Mouse (Mus musculus) neural tube, embryonic 11.5 days (tissue): ENCODE results near the gene Synrg. TPM values are rescaled to one million over a fixed set of nuclear protein-coding genes. Genes with fewer than 3 reads are reported as not detected.

ENCODE experiments used
- ATAC-seq: fragments of 200-750 bp; cut with Nextera tagmentation; 2 replicates; pipeline ENCODE4 v1.8.0; 2017; ENCODE audit warnings: moderate number of reproducible peaks, mild to moderate bottlenecking, moderate TSS enrichment, moderate library complexity; ENCODE audit not compliant: insufficient read depth, low FRiP score, low TSS enrichment
- DNase-seq: peaks from one replicate; pipeline ENCODE4 v3.0.0-alpha.2; 2015; ENCODE audit warnings: low spot score
- H3K27ac ChIP-seq: fragments of 300-500 bp; sonication (generic); 2 replicates; pipeline ENCODE4 v1.5.1; 2014; ENCODE audit warnings: low read depth, mild to moderate bottlenecking, low read length
- H3K27me3 ChIP-seq: fragments of 300-500 bp; sonication (generic); 2 replicates; pipeline ENCODE4 v1.6.1; 2014; ENCODE audit warnings: mild to moderate bottlenecking, low read length, mixed read lengths; ENCODE audit not compliant: control insufficient read depth, insufficient read depth
- H3K36me3 ChIP-seq: fragments of 300-500 bp; sonication (generic); 2 replicates; pipeline ENCODE4 v1.6.1; 2014; ENCODE audit warnings: mild to moderate bottlenecking, low read length, moderate library complexity, mixed read lengths; ENCODE audit not compliant: control insufficient read depth, insufficient read depth
- H3K4me1 ChIP-seq: fragments of 300-500 bp; sonication (generic); 2 replicates; pipeline ENCODE4 v1.6.1; 2014; ENCODE audit warnings: low read length, mixed read lengths; ENCODE audit not compliant: control insufficient read depth, insufficient read depth
- H3K4me2 ChIP-seq: fragments of 300-500 bp; sonication (generic); 2 replicates; pipeline ENCODE4 v1.6.1; 2014; ENCODE audit warnings: low read depth, mild to moderate bottlenecking, moderate library complexity
- H3K4me3 ChIP-seq: fragments of 300-500 bp; sonication (generic); 2 replicates; pipeline ENCODE4 v1.5.1; 2014; ENCODE audit warnings: low read depth, low read length
- H3K9ac ChIP-seq: fragments of 300-500 bp; sonication (generic); 2 replicates; pipeline ENCODE4 v1.6.1; 2014; ENCODE audit warnings: mild to moderate bottlenecking, low read length
- H3K9me3 ChIP-seq: fragments of 300-500 bp; sonication (generic); 2 replicates; pipeline ENCODE4 v1.6.1; 2016; ENCODE audit warnings: low read length; ENCODE audit not compliant: control insufficient read depth
- WGBS: fragments of 180-500 bp; shearing (Covaris S2); extraction: QIAGEN DNeasy Blood & Tissue Kit; methylation state at CpG from one replicate; pipeline ENCODE4 v1.1.7; 2014; 5-methylcytosine and 5-hydroxymethylcytosine counted together
- polyA plus RNA-seq: library from polyadenylated mRNA; unstranded; fragments of >200 nt; fragmentation: Nextera tagmentation; extraction: Ambion mirVana; gene quantifications from 2 replicates; pipeline ENCODE4 v1.2.1, GENCODE M21; 2014

The Synrg gene
- polyA plus RNA-seq, 1 experiment from 2014 or later = 18.6 TPM

GRCm38 (mm10) chr11:83941950-83942840 lies 22.0 kb upstream of the Synrg start, which contains the start of gene Ddx52:
Gene Ddx52, plus strand, starts transcription at chr11:83942062.
- peaks cover 6% of the 10 kb centered on the region for H3K36me3 ChIP-seq
- peaks cover 3% of the 10 kb centered on the region; the same call in 1 of the 2 replicates for H3K4me1 ChIP-seq
- H3K27ac ChIP-seq = peak within 1 kb of the TSS; percentile 63; the same call in 1 of the 2 replicates
- peak within 1 kb of the TSS; percentile 84 for H3K9ac ChIP-seq
- no peaks in the 10 kb centered on the region for H3K9me3 ChIP-seq
- peak; percentile 91 for DNase-seq
- H3K27me3 ChIP-seq = no peaks in the 10 kb centered on the region
- H3K4me2 ChIP-seq = peak within 1 kb of the TSS; percentile 79
- peak within 1 kb of the TSS; percentile 87 for H3K4me3 ChIP-seq
- no peak for ATAC-seq
- WGBS = 1% methylated on average over 49 of the region's 49 CpGs

- no peak overlapping the region for H3K9ac ChIP-seq
- H3K4me1 ChIP-seq = no peaks in the 10 kb centered on the region
- DNase-seq (no peak), ATAC-seq (no peak)
- no peak overlapping the region for H3K27ac ChIP-seq
- no peak overlapping the region for H3K4me3 ChIP-seq
- no peaks in the 10 kb centered on the region for H3K27me3 ChIP-seq
- H3K36me3 ChIP-seq = peaks cover 9% of the 10 kb centered on the region
- H3K4me2 ChIP-seq = no peak overlapping the region
- no peaks in the 10 kb centered on the region for H3K9me3 ChIP-seq
- WGBS = 95% methylated on average over 2 of the region's 2 CpGs
These were observed 7.4 kb upstream of the Synrg start for GRCm38 (mm10) chr11:83956822-83957221.

GRCm38 (mm10) chr11:83961983-83962382 lies 2.2 kb upstream of the Synrg start:
- Histone ChIP-seq H3K27me3 (no peaks in the 10 kb centered on the region), H3K4me1 (no peaks in the 10 kb centered on the region), H3K4me2 (no peak overlapping the region), H3K27ac (no peak overlapping the region), H3K4me3 (no peak overlapping the region), H3K9me3 (no peaks in the 10 kb centered on the region), H3K36me3 (peaks cover 2% of the 10 kb centered on the region; the same call in 1 of the 2 replicates), H3K9ac (no peak overlapping the region)
- WGBS = 83% methylated on average over 3 of the region's 3 CpGs
- DNase-seq (no peak), ATAC-seq (no peak)

- no peak for DNase-seq
- no peak for ATAC-seq
- Histone ChIP-seq H3K36me3 (no peaks in the 10 kb centered on the region), H3K4me2 (no peak overlapping the region), H3K4me3 (no peak overlapping the region), H3K9me3 (no peaks in the 10 kb centered on the region), H3K9ac (no peak overlapping the region), H3K27me3 (no peaks in the 10 kb centered on the region), H3K27ac (no peak overlapping the region), H3K4me1 (no peaks in the 10 kb centered on the region)
- WGBS = 60% methylated on average over 8 of the region's 8 CpGs
These were observed 3.4 kb downstream of the Synrg start for GRCm38 (mm10) chr11:83967436-83968204.

GRCm38 (mm10) chr11:83968205-83968575 lies 4.0 kb downstream of the Synrg start:
- Histone ChIP-seq H3K4me3 (no peak overlapping the region), H3K36me3 (no peaks in the 10 kb centered on the region), H3K9ac (no peak overlapping the region), H3K9me3 (no peaks in the 10 kb centered on the region), H3K4me2 (no peak overlapping the region), H3K27me3 (no peaks in the 10 kb centered on the region), H3K4me1 (no peaks in the 10 kb centered on the region), H3K27ac (no peak overlapping the region)
- DNase-seq (no peak), ATAC-seq (no peak)
- WGBS = 83% methylated on average over 6 of the region's 6 CpGs

GRCm38 (mm10) chr11:83969040-83969439 lies 4.8 kb downstream of the Synrg start:
- no peaks in the 10 kb centered on the region for H3K27me3 ChIP-seq
- H3K4me3 ChIP-seq = no peak overlapping the region
- no peaks in the 10 kb centered on the region for H3K36me3 ChIP-seq
- ATAC-seq = no peak
- H3K27ac ChIP-seq = no peak overlapping the region
- H3K9ac ChIP-seq = no peak overlapping the region
- no peak overlapping the region for H3K4me2 ChIP-seq
- WGBS = 87% methylated on average over 3 of the region's 3 CpGs
- peak; percentile 21 for DNase-seq
- H3K4me1 ChIP-seq = no peaks in the 10 kb centered on the region
- no peaks in the 10 kb centered on the region for H3K9me3 ChIP-seq

- Histone ChIP-seq H3K4me2 (no peak overlapping the region), H3K27ac (no peak overlapping the region), H3K4me3 (no peak overlapping the region), H3K9ac (no peak overlapping the region), H3K27me3 (no peaks in the 10 kb centered on the region), H3K9me3 (no peaks in the 10 kb centered on the region), H3K4me1 (no peaks in the 10 kb centered on the region), H3K36me3 (0 out of 2 replicates have a peak, but pooled peaks cover 2% of the 10 kb centered on the region)
- DNase-seq (no peak), ATAC-seq (no peak)
- 49% methylated on average over 7 of the region's 7 CpGs for WGBS
These were observed 10.5 kb downstream of the Synrg start for GRCm38 (mm10) chr11:83974561-83975346.

- no peak overlapping the region for H3K4me3 ChIP-seq
- no peak for DNase-seq
- H3K36me3 ChIP-seq = peaks cover 2% of the 10 kb centered on the region; the same call in 1 of the 2 replicates
- H3K9ac ChIP-seq = no peak overlapping the region
- H3K27me3 ChIP-seq = no peaks in the 10 kb centered on the region
- no peaks in the 10 kb centered on the region for H3K4me1 ChIP-seq
- no peak overlapping the region for H3K27ac ChIP-seq
- 94% methylated on average over 1 of the region's 1 CpGs for WGBS
- no peak for ATAC-seq
- no peak overlapping the region for H3K4me2 ChIP-seq
- H3K9me3 ChIP-seq = no peaks in the 10 kb centered on the region
These were observed 11.3 kb downstream of the Synrg start for GRCm38 (mm10) chr11:83975488-83975887.
